Mouse (Mus musculus) heart, adult 2 months (tissue): ENCODE results near the gene Frmd5.

Source experiments
- CTCF ChIP-seq: fragments of 200-600 bp; IDR thresholded peaks from 2 replicates; pipeline ENCODE4 v1.8.1; 2022; ENCODE audit warnings: antibody characterized with exemption, mild to moderate bottlenecking, moderate library complexity
- EP300 ChIP-seq: fragments of 200-500 bp; IDR thresholded peaks from 2 replicates; pipeline ENCODE4 v1.6.1; 2011; ENCODE audit warnings: low read depth, low read length, control low read depth; ENCODE audit not compliant: insufficient read depth
- POLR2A ChIP-seq: fragments of 200-500 bp; IDR thresholded peaks from 2 replicates; pipeline ENCODE4 v1.6.1; 2011; ENCODE audit warnings: mild to moderate bottlenecking, low read depth, low read length, control low read depth; ENCODE audit not compliant: insufficient read depth

- TF ChIP-seq CTCF (no peak), POLR2A (no peak), EP300 (no peak)
Measured at GRCm38 (mm10) chr2:121615199-121615559, 191.7 kb downstream of the Frmd5 start.
